Mouse (Mus musculus): ENCODE measurements around the gene Hist1h3b. TPM values are rescaled to one million over a fixed set of nuclear protein-coding genes. Genes with fewer than 3 reads are reported as not detected.
"Not testable (repeated sequence)": the region's sequence is repeated elsewhere in the genome, so short reads cannot be mapped to it uniquely, and the experiment has no call there.

Hist1h3b gene
- polyA plus RNA-seq, 1 experiment, result 6.3 TPM

- no peak for TF ChIP-seq CTCF (IDR thresholded peaks at IDR 0.05; ENCODE audit: borderline replicate concordance, insufficient read depth, low read length)
- TF ChIP-seq POLR2A (IDR thresholded peaks at IDR 0.05; ENCODE audit: low read depth, low read length), result no peak
- H3K4me1 ChIP-seq (ENCODE audit: control insufficient read depth, insufficient read depth, low read length), result no peaks in the 10 kb centered on the region
These were observed 16.8 kb downstream of the Hist1h3b start for GRCm38 (mm10) chr13:23768834-23769397.

GRCm38 (mm10) chr13:23769613-23770012 is 17.5 kb downstream of the Hist1h3b start, which contains the start of gene Trim38:
Gene Trim38, plus strand, starts transcription at chr13:23769913.
- not testable (repeated sequence) for H3K27ac ChIP-seq (ENCODE audit: insufficient read depth, low read length); H3K4me1 ChIP-seq (ENCODE audit: control insufficient read depth, insufficient read depth, low read length); H3K4me3 ChIP-seq (ENCODE audit: insufficient read depth, low read length)

More at GRCm38 (mm10) chr13:23768834-23769397, 16.8 kb downstream of the Hist1h3b start:
- Histone ChIP-seq H3K4me3 (ENCODE audit: insufficient read depth, low read length) (no peak overlapping the region), H3K27ac (ENCODE audit: insufficient read depth, low read length) (no peak overlapping the region)

- Histone ChIP-seq H3K4me1 (ENCODE audit: control insufficient read depth, insufficient read depth, low read length) (no peaks in the 10 kb centered on the region), H3K27ac (ENCODE audit: insufficient read depth, low read length) (no peak overlapping the region), H3K4me3 (ENCODE audit: insufficient read depth, low read length) (no peak overlapping the region)
- no peak for TF ChIP-seq POLR2A (IDR thresholded peaks at IDR 0.05; ENCODE audit: low read depth, low read length)
- no peak for TF ChIP-seq CTCF (IDR thresholded peaks at IDR 0.05; ENCODE audit: borderline replicate concordance, insufficient read depth, low read length)
These were observed 20.7 kb downstream of the Hist1h3b start for GRCm38 (mm10) chr13:23772561-23773313.

GRCm38 (mm10) chr13:23778339-23778738 is 26.3 kb downstream of the Hist1h3b start:
- TF ChIP-seq CTCF (IDR thresholded peaks at IDR 0.05; ENCODE audit: borderline replicate concordance, insufficient read depth, low read length), result no peak
- TF ChIP-seq POLR2A (IDR thresholded peaks at IDR 0.05; ENCODE audit: low read depth, low read length), result no peak
- no peak overlapping the region for H3K4me3 ChIP-seq (ENCODE audit: insufficient read depth, low read length)
- no peak overlapping the region for H3K27ac ChIP-seq (ENCODE audit: insufficient read depth, low read length)
- H3K4me1 ChIP-seq (ENCODE audit: control insufficient read depth, insufficient read depth, low read length), result no peaks in the 10 kb centered on the region

GRCm38 (mm10) chr13:23779025-23779424 is 27.0 kb downstream of the Hist1h3b start:
- no peak overlapping the region for H3K4me3 ChIP-seq (ENCODE audit: insufficient read depth, low read length)
- no peak overlapping the region for H3K27ac ChIP-seq (ENCODE audit: insufficient read depth, low read length)
- no peaks in the 10 kb centered on the region for H3K4me1 ChIP-seq (ENCODE audit: control insufficient read depth, insufficient read depth, low read length)
- no peak for TF ChIP-seq POLR2A (IDR thresholded peaks at IDR 0.05; ENCODE audit: low read depth, low read length)
- TF ChIP-seq CTCF (IDR thresholded peaks at IDR 0.05; ENCODE audit: borderline replicate concordance, insufficient read depth, low read length), result no peak

GRCm38 (mm10) chr13:23792520-23792919 is 40.5 kb downstream of the Hist1h3b start:
- Histone ChIP-seq H3K4me1 (ENCODE audit: control insufficient read depth, insufficient read depth, low read length) (no peaks in the 10 kb centered on the region), H3K27ac (ENCODE audit: insufficient read depth, low read length) (no peak overlapping the region), H3K4me3 (ENCODE audit: insufficient read depth, low read length) (no peak overlapping the region)
- TF ChIP-seq POLR2A (IDR thresholded peaks at IDR 0.05; ENCODE audit: low read depth, low read length) (no peak), CTCF (IDR thresholded peaks at IDR 0.05; ENCODE audit: borderline replicate concordance, insufficient read depth, low read length) (no peak)

- TF ChIP-seq CTCF (IDR thresholded peaks at IDR 0.05; ENCODE audit: borderline replicate concordance, insufficient read depth, low read length) (no peak), POLR2A (IDR thresholded peaks at IDR 0.05; ENCODE audit: low read depth, low read length) (no peak)
- Histone ChIP-seq H3K4me3 (ENCODE audit: insufficient read depth, low read length) (no peak overlapping the region), H3K4me1 (ENCODE audit: control insufficient read depth, insufficient read depth, low read length) (no peaks in the 10 kb centered on the region), H3K27ac (ENCODE audit: insufficient read depth, low read length) (no peak overlapping the region)
These were observed 47.3 kb downstream of the Hist1h3b start for GRCm38 (mm10) chr13:23799405-23799804.

Other genes with a start within 250 kb of the Hist1h3b start
- gene Hist1h4h, start 221.2 kb upstream of the Hist1h3b start, polyA plus RNA-seq (2011; ENCODE audit: insufficient read length, low read depth, missing spikeins), result 8.1 and 10.5 TPM in 2 replicates
- 12.7 and 20.4 TPM in 2 replicates for gene Hist1h2af, start 218.4 kb upstream of the Hist1h3b start, polyA plus RNA-seq (2011; ENCODE audit: insufficient read length, low read depth, missing spikeins)
- gene Hist1h3g, start 216.8 kb upstream of the Hist1h3b start, polyA plus RNA-seq (2011; ENCODE audit: insufficient read length, low read depth, missing spikeins), result 5.7 TPM in 1 of 2 replicates, not detected in the other
- gene Hist1h2bh, start 208.9 kb upstream of the Hist1h3b start, polyA plus RNA-seq (2011; ENCODE audit: insufficient read length, low read depth, missing spikeins), result 1.8 and 4.0 TPM in 2 replicates
- 0.61 and 0.70 TPM in 2 replicates for gene Hist1h3f, start 208.2 kb upstream of the Hist1h3b start, polyA plus RNA-seq (2011; ENCODE audit: insufficient read length, low read depth, missing spikeins)
- 9.6 and 18.1 TPM in 2 replicates for gene Hist1h4f, start 200.6 kb upstream of the Hist1h3b start, polyA plus RNA-seq (2011; ENCODE audit: insufficient read length, low read depth, missing spikeins)
- 0.83 and 2.7 TPM in 2 replicates for gene Hist1h1d, start 199.0 kb upstream of the Hist1h3b start, polyA plus RNA-seq (2011; ENCODE audit: insufficient read length, low read depth, missing spikeins)
- gene Hist1h3e, start 189.9 kb upstream of the Hist1h3b start, polyA plus RNA-seq (2011; ENCODE audit: insufficient read length, low read depth, missing spikeins), result 2.4 and 3.4 TPM in 2 replicates
- 3.4 and 6.0 TPM in 2 replicates for gene Hist1h2ae, start 181.0 kb upstream of the Hist1h3b start, polyA plus RNA-seq (2011; ENCODE audit: insufficient read length, low read depth, missing spikeins)
- 12.6 and 22.6 TPM in 2 replicates for gene Hist1h2bg, start 180.9 kb upstream of the Hist1h3b start, polyA plus RNA-seq (2011; ENCODE audit: insufficient read length, low read depth, missing spikeins)
- 5.7 and 6.4 TPM in 2 replicates for gene Hist1h2bf, start 178.1 kb upstream of the Hist1h3b start, polyA plus RNA-seq (2011; ENCODE audit: insufficient read length, low read depth, missing spikeins)
- 2.9 and 3.0 TPM in 2 replicates for gene Hist1h2ad, start 177.9 kb upstream of the Hist1h3b start, polyA plus RNA-seq (2011; ENCODE audit: insufficient read length, low read depth, missing spikeins)
- gene Hist1h3d, start 176.5 kb upstream of the Hist1h3b start, polyA plus RNA-seq (2011; ENCODE audit: insufficient read length, low read depth, missing spikeins), result 2.4 and 5.1 TPM in 2 replicates
- 3.7 and 6.8 TPM in 2 replicates for gene Hist1h4d, start 170.7 kb upstream of the Hist1h3b start, polyA plus RNA-seq (2011; ENCODE audit: insufficient read length, low read depth, missing spikeins)
- 2.2 and 4.1 TPM in 2 replicates for gene Hist1h2be, start 131.1 kb upstream of the Hist1h3b start, polyA plus RNA-seq (2011; ENCODE audit: insufficient read length, low read depth, missing spikeins)
- 3.8 and 8.8 TPM in 2 replicates for gene Hist1h1e, start 129.7 kb upstream of the Hist1h3b start, polyA plus RNA-seq (2011; ENCODE audit: insufficient read length, low read depth, missing spikeins)
- gene Hist1h2ac, start 68.3 kb upstream of the Hist1h3b start, polyA plus RNA-seq (2011; ENCODE audit: insufficient read length, low read depth, missing spikeins), result 0.79 and 0.82 TPM in 2 replicates
- gene Hist1h2bc, start 68.1 kb upstream of the Hist1h3b start, polyA plus RNA-seq (2011; ENCODE audit: insufficient read length, low read depth, missing spikeins), result 55.6 and 62.4 TPM in 2 replicates
- not detected in 2 replicates for gene Hist1h1t, start 56.5 kb upstream of the Hist1h3b start, polyA plus RNA-seq (2011; ENCODE audit: insufficient read length, low read depth, missing spikeins)
- 2.8 and 3.8 TPM in 2 replicates for gene Hist1h4c, start 53.8 kb upstream of the Hist1h3b start, polyA plus RNA-seq (2011; ENCODE audit: insufficient read length, low read depth, missing spikeins)
- gene Hfe, start 41.4 kb upstream of the Hist1h3b start, polyA plus RNA-seq (2011; ENCODE audit: insufficient read length, low read depth, missing spikeins), result 4.6 and 7.9 TPM in 2 replicates
- 69.4 and 72.0 TPM in 2 replicates for gene Hist1h1c, start 13.5 kb upstream of the Hist1h3b start, polyA plus RNA-seq (2011; ENCODE audit: insufficient read length, low read depth, missing spikeins)
- 2.6 and 5.4 TPM in 2 replicates for gene Hist1h3c, start 6.7 kb upstream of the Hist1h3b start, polyA plus RNA-seq (2011; ENCODE audit: insufficient read length, low read depth, missing spikeins)
- 4.2 and 5.7 TPM in 2 replicates for gene Hist1h2bb, start 5.5 kb upstream of the Hist1h3b start, polyA plus RNA-seq (2011; ENCODE audit: insufficient read length, low read depth, missing spikeins)
- gene Hist1h2ab, start 1.1 kb upstream of the Hist1h3b start, polyA plus RNA-seq (2011; ENCODE audit: insufficient read length, low read depth, missing spikeins), result 10.0 and 12.3 TPM in 2 replicates
- gene Hist1h4b, start 4.7 kb downstream of the Hist1h3b start, polyA plus RNA-seq (2011; ENCODE audit: insufficient read length, low read depth, missing spikeins), result 7.8 and 12.5 TPM in 2 replicates
- gene Hist1h4a, start 9.0 kb downstream of the Hist1h3b start, polyA plus RNA-seq (2011; ENCODE audit: insufficient read length, low read depth, missing spikeins), result 1.3 and 5.4 TPM in 2 replicates
- gene Hist1h3a, start 10.1 kb downstream of the Hist1h3b start, polyA plus RNA-seq (2011; ENCODE audit: insufficient read length, low read depth, missing spikeins), result 2.0 and 5.5 TPM in 2 replicates
- 2.3 and 7.9 TPM in 2 replicates for gene Hist1h1a, start 11.4 kb downstream of the Hist1h3b start, polyA plus RNA-seq (2011; ENCODE audit: insufficient read length, low read depth, missing spikeins)
- gene Trim38, start 17.6 kb downstream of the Hist1h3b start, polyA plus RNA-seq (2011; ENCODE audit: insufficient read length, low read depth, missing spikeins), result not detected in 2 replicates
- not detected in 2 replicates for gene Slc17a2, start 54.7 kb downstream of the Hist1h3b start, polyA plus RNA-seq (2011; ENCODE audit: insufficient read length, low read depth, missing spikeins)
- not detected in 2 replicates for gene Slc17a3, start 87.2 kb downstream of the Hist1h3b start, polyA plus RNA-seq (2011; ENCODE audit: insufficient read length, low read depth, missing spikeins)
- not detected in 2 replicates for gene Slc17a1, start 115.5 kb downstream of the Hist1h3b start, polyA plus RNA-seq (2011; ENCODE audit: insufficient read length, low read depth, missing spikeins)
- not detected in 2 replicates for gene Slc17a4, start 162.7 kb downstream of the Hist1h3b start, polyA plus RNA-seq (2011; ENCODE audit: insufficient read length, low read depth, missing spikeins)
- gene Hist1h2ba, start 181.9 kb downstream of the Hist1h3b start, polyA plus RNA-seq (2011; ENCODE audit: insufficient read length, low read depth, missing spikeins), result not detected in 2 replicates
- gene Hist1h2aa, start 182.2 kb downstream of the Hist1h3b start, polyA plus RNA-seq (2011; ENCODE audit: insufficient read length, low read depth, missing spikeins), result not detected in 2 replicates
- gene Scgn, start 238.9 kb downstream of the Hist1h3b start, polyA plus RNA-seq (2011; ENCODE audit: insufficient read length, low read depth, missing spikeins), result not detected in 2 replicates

Measured in embryonic fibroblast, embryonic 13.5 days (primary cell).